Mouse (Mus musculus) heart, embryonic 14.5 days (tissue): Measurements from ENCODE around the gene Cort. TPM values are rescaled to one million over a fixed set of nuclear protein-coding genes. Genes with fewer than 3 reads are reported as not detected.

Source experiments
- ATAC-seq: fragments of 200-750 bp; cut with Nextera tagmentation; 2 replicates; pipeline ENCODE4 v1.8.0; 2017; ENCODE audit warnings: low read depth, moderate TSS enrichment; ENCODE audit not compliant: insufficient number of reproducible peaks, insufficient read depth, low FRiP score
- H3K27ac ChIP-seq, 2 experiments: fragments of 200-500 bp in 1 of 2; fragments of 300-500 bp in 1 of 2; sonication (generic) in 1 of 2; replicated peaks in 1 of 2; 2 replicates each; pipeline ENCODE4 v1.5.1; 2012 to 2014; ENCODE audit warnings: low read depth in 2 of 2, low read length in 2 of 2, control low read depth in 1 of 2, mild to moderate bottlenecking in 1 of 2, mixed read lengths in 1 of 2; ENCODE audit not compliant: control insufficient read depth in 1 of 2, insufficient read depth in 1 of 2
- H3K27me3 ChIP-seq: fragments of 300-500 bp; sonication (generic); 2 replicates; pipeline ENCODE4 v1.6.1; 2014; ENCODE audit warnings: mild to moderate bottlenecking, low read length, control low read depth; ENCODE audit not compliant: control insufficient read depth, insufficient read depth
- H3K36me3 ChIP-seq: fragments of 300-500 bp; sonication (generic); 2 replicates; pipeline ENCODE4 v1.6.1; 2014; ENCODE audit warnings: mild to moderate bottlenecking, control low read depth, low read length, mixed read lengths; ENCODE audit not compliant: control insufficient read depth, insufficient read depth
- H3K4me1 ChIP-seq, 2 experiments: fragments of 200-500 bp in 1 of 2; fragments of 300-500 bp in 1 of 2; sonication (generic) in 1 of 2; 2 replicates each; pipeline ENCODE4 v1.6.1; 2012 to 2014; ENCODE audit warnings: low read length in 2 of 2, control low read depth in 1 of 2, mixed read lengths in 1 of 2; ENCODE audit not compliant: control insufficient read depth in 2 of 2, insufficient read depth in 2 of 2
- H3K4me2 ChIP-seq: fragments of 300-500 bp; sonication (generic); 2 replicates; pipeline ENCODE4 v1.6.1; 2014; ENCODE audit warnings: mild to moderate bottlenecking, low read length
- H3K4me3 ChIP-seq, 2 experiments: fragments of 200-500 bp in 1 of 2; fragments of 300-500 bp in 1 of 2; sonication (generic) in 1 of 2; 2 replicates each; pipeline ENCODE4 v1.5.1; 2012 to 2014; ENCODE audit warnings: low read length in 2 of 2, mild to moderate bottlenecking in 2 of 2, control low read depth in 1 of 2, low read depth in 1 of 2, moderate library complexity in 1 of 2; ENCODE audit not compliant: control insufficient read depth in 1 of 2, insufficient read depth in 1 of 2
- H3K9ac ChIP-seq: fragments of 300-500 bp; sonication (generic); 2 replicates; pipeline ENCODE4 v1.6.1; 2014; ENCODE audit warnings: mild to moderate bottlenecking, low read length
- H3K9me3 ChIP-seq: fragments of 300-500 bp; sonication (generic); 2 replicates; pipeline ENCODE4 v1.6.1; 2016; ENCODE audit warnings: low read length, control low read depth; ENCODE audit not compliant: control insufficient read depth
- WGBS: fragments of 180-500 bp; shearing (Covaris S2); extraction: QIAGEN DNeasy Blood & Tissue Kit; methylation state at CpG from one replicate; pipeline ENCODE4 v1.1.7; 2014; 5-methylcytosine and 5-hydroxymethylcytosine counted together
- polyA plus RNA-seq: library from polyadenylated mRNA; unstranded; fragments of >200 nt; fragmentation: Nextera tagmentation; extraction: Ambion mirVana; gene quantifications from 2 replicates; pipeline ENCODE4 v1.2.1, GENCODE M21; 2014

Gene Cort
- polyA plus RNA-seq, 1 experiment from 2014 or later = 0.31 TPM

GRCm38 (mm10) chr4:149157415-149157973 is 30.9 kb upstream of the Cort start:
- 91% methylated on average over 8 of the region's 8 CpGs for WGBS
- Histone ChIP-seq H3K9ac (no peak overlapping the region), H3K4me2 (no peak overlapping the region), H3K9me3 (no peaks in the 10 kb centered on the region; the same call in 1 of the 2 replicates), H3K27ac (no peak overlapping the region), H3K4me3 (no peak overlapping the region), H3K4me1 (no peaks in the 10 kb centered on the region), H3K27me3 (no peaks in the 10 kb centered on the region), H3K36me3 (peaks cover 100% of the 10 kb centered on the region)
- no peak for ATAC-seq

GRCm38 (mm10) chr4:149155711-149156110 is 29.1 kb upstream of the Cort start:
- no peak overlapping the region for H3K27ac ChIP-seq
- H3K4me3 ChIP-seq = no peak overlapping the region
- no peaks in the 10 kb centered on the region for H3K4me1 ChIP-seq
- H3K4me2 ChIP-seq = no peak overlapping the region
- no peak overlapping the region for H3K9ac ChIP-seq
- no peaks in the 10 kb centered on the region; the same call in 1 of the 2 replicates for H3K9me3 ChIP-seq
- no peak for ATAC-seq
- H3K36me3 ChIP-seq = peaks cover 100% of the 10 kb centered on the region
- no peaks in the 10 kb centered on the region for H3K27me3 ChIP-seq
- WGBS = 95% methylated on average over 6 of the region's 6 CpGs

- H3K4me2 ChIP-seq = no peak overlapping the region
- no peaks in the 10 kb centered on the region for H3K27me3 ChIP-seq
- no peaks in the 10 kb centered on the region for H3K4me1 ChIP-seq
- ATAC-seq = no peak
- H3K36me3 ChIP-seq = peaks cover 100% of the 10 kb centered on the region
- H3K4me3 ChIP-seq = no peak overlapping the region
- H3K9ac ChIP-seq = no peak overlapping the region
- WGBS = 96% methylated on average over 7 of the region's 7 CpGs
- no peak overlapping the region for H3K27ac ChIP-seq
- H3K9me3 ChIP-seq = no peaks in the 10 kb centered on the region; the same call in 1 of the 2 replicates
Observed at GRCm38 (mm10) chr4:149154859-149155258, 28.3 kb upstream of the Cort start.

GRCm38 (mm10) chr4:149150721-149151120 is 24.2 kb upstream of the Cort start:
- no peaks in the 10 kb centered on the region for H3K4me1 ChIP-seq
- no peaks in the 10 kb centered on the region; the same call in 1 of the 2 replicates for H3K9me3 ChIP-seq
- ATAC-seq = no peak
- H3K9ac ChIP-seq = no peak overlapping the region
- no peak overlapping the region for H3K4me2 ChIP-seq
- H3K4me3 ChIP-seq = no peak overlapping the region
- no peaks in the 10 kb centered on the region for H3K27me3 ChIP-seq
- no peak overlapping the region for H3K27ac ChIP-seq
- 91% methylated on average over 11 of the region's 11 CpGs for WGBS
- peaks cover 68% of the 10 kb centered on the region for H3K36me3 ChIP-seq

- H3K36me3 ChIP-seq = peaks cover 63% of the 10 kb centered on the region
- no peaks in the 10 kb centered on the region; the same call in 1 of the 2 replicates for H3K9me3 ChIP-seq
- H3K27ac ChIP-seq = no peak overlapping the region
- no peak for ATAC-seq
- no peak overlapping the region for H3K4me3 ChIP-seq
- no peaks in the 10 kb centered on the region for H3K27me3 ChIP-seq
- 82% methylated on average over 11 of the region's 11 CpGs for WGBS
- H3K4me1 ChIP-seq = no peaks in the 10 kb centered on the region
- H3K9ac ChIP-seq = no peak overlapping the region
- no peak overlapping the region for H3K4me2 ChIP-seq
Observed at GRCm38 (mm10) chr4:149150256-149150655, 23.7 kb upstream of the Cort start.

GRCm38 (mm10) chr4:149149611-149150010 is 23.0 kb upstream of the Cort start:
- H3K4me3 ChIP-seq = no peak overlapping the region
- H3K27me3 ChIP-seq = no peaks in the 10 kb centered on the region
- WGBS = 71% methylated on average over 7 of the region's 7 CpGs
- no peak for ATAC-seq
- no peak overlapping the region for H3K9ac ChIP-seq
- H3K36me3 ChIP-seq = peaks cover 57% of the 10 kb centered on the region
- no peaks in the 10 kb centered on the region for H3K9me3 ChIP-seq
- H3K4me2 ChIP-seq = no peak overlapping the region
- H3K4me1 ChIP-seq = peaks cover 0 to 1% of the 10 kb centered on the region in 2 experiments; a peak in 1 of 4 replicates
- no peak overlapping the region for H3K27ac ChIP-seq

GRCm38 (mm10) chr4:149149196-149149595 is 22.6 kb upstream of the Cort start:
- no peak overlapping the region for H3K4me2 ChIP-seq
- H3K4me1 ChIP-seq = peaks cover 0 to 3% of the 10 kb centered on the region in 2 experiments; a peak in 1 of 4 replicates
- WGBS = 82% methylated on average over 9 of the region's 9 CpGs
- H3K9me3 ChIP-seq = no peaks in the 10 kb centered on the region
- no peak overlapping the region for H3K27ac ChIP-seq
- no peak overlapping the region for H3K9ac ChIP-seq
- no peak for ATAC-seq
- H3K4me3 ChIP-seq = no peak overlapping the region
- H3K36me3 ChIP-seq = peaks cover 53% of the 10 kb centered on the region
- no peaks in the 10 kb centered on the region for H3K27me3 ChIP-seq

- H3K4me3 ChIP-seq = no peak overlapping the region
- ATAC-seq = no peak
- H3K4me1 ChIP-seq = peaks cover 0 to 3% of the 10 kb centered on the region in 2 experiments; a peak in 1 of 4 replicates
- H3K4me2 ChIP-seq = no peak overlapping the region
- 65% methylated on average over 4 of the region's 4 CpGs for WGBS
- no peak overlapping the region for H3K9ac ChIP-seq
- H3K27ac ChIP-seq = no peak overlapping the region
- H3K9me3 ChIP-seq = no peaks in the 10 kb centered on the region
- H3K27me3 ChIP-seq = no peaks in the 10 kb centered on the region
- H3K36me3 ChIP-seq = peaks cover 42% of the 10 kb centered on the region
Observed at GRCm38 (mm10) chr4:149148084-149148483, 21.5 kb upstream of the Cort start.
